7 mouse cellular contexts compared by ENCODE assay signal in genomic region chr2:38350386-38350785, GRCm38 (mm10). TPM values are rescaled to one million over a fixed set of nuclear protein-coding genes. Genes with fewer than 3 reads are reported as not detected.
DNase-seq lines count a peak whose midpoint lies in the region; ATAC-seq and TF ChIP-seq lines count a peak whose summit lies in the region.

No protein-coding gene starts in this region.

- peak overlapping the region; percentile 42 for H3K4me3 ChIP-seq in lung, embryonic 16.5 days (ENCODE audit: low read length)
- H3K4me3 ChIP-seq in forebrain, embryonic 14.5 days (ENCODE audit: low read depth, low read length): peak overlapping the region; percentile 90
- peak overlapping the region; percentile 74 for H3K4me3 ChIP-seq in limb, embryonic 14.5 days (replicated peaks; ENCODE audit: low read length)
- peak overlapping the region; percentile 34 for H3K4me3 ChIP-seq in stomach, embryonic 14.5 days (ENCODE audit: low read depth, low read length)

- no peak for TF ChIP-seq POLR2A in limb, embryonic 14.5 days (IDR thresholded peaks at IDR 0.05; ENCODE audit: borderline replicate concordance, extremely low read depth, insufficient read depth, insufficient read length)

- no peak for DNase-seq in lung, postnatal 14 days
- DNase-seq in forebrain, embryonic 14.5 days (ENCODE audit: low spot score): no peak
- DNase-seq in limb, embryonic 14.5 days (ENCODE audit: low spot score): no peak
- DNase-seq in T-cell, adult 2 months (ENCODE audit: low spot score): no peak

- ATAC-seq in lung, embryonic 16.5 days (ENCODE audit: low read depth): 0 out of 2 replicates have a peak, but pooled peaks have one; percentile 29
- peak; percentile 29 for ATAC-seq in forebrain, embryonic 14.5 days
- ATAC-seq in limb, embryonic 14.5 days (ENCODE audit: low FRiP score, low read depth): 0 out of 2 replicates have a peak, but pooled peaks have one; percentile 17
- ATAC-seq in stomach, embryonic 14.5 days (ENCODE audit: insufficient number of reproducible peaks, insufficient read depth, low FRiP score, low read depth): no peak
- ATAC-seq in cerebellum, adult (ENCODE audit: insufficient number of reproducible peaks, low FRiP score, low TSS enrichment): no peak

- no peaks in the 10 kb centered on the region for H3K9me3 ChIP-seq in lung, embryonic 16.5 days (ENCODE audit: control insufficient read depth, low read length)
- H3K9me3 ChIP-seq in forebrain, embryonic 14.5 days (replicated peaks; ENCODE audit: control insufficient read depth, low read length): no peaks in the 10 kb centered on the region
- H3K9me3 ChIP-seq in limb, embryonic 14.5 days (ENCODE audit: control insufficient read depth, low read length): no peaks in the 10 kb centered on the region
- H3K9me3 ChIP-seq in stomach, embryonic 14.5 days (ENCODE audit: control insufficient read depth, low read depth, low read length): no peaks in the 10 kb centered on the region

- H3K36me3 ChIP-seq in lung, embryonic 16.5 days (ENCODE audit: control insufficient read depth, insufficient read depth, low read length): no peaks in the 10 kb centered on the region
- peaks cover 20% of the 10 kb centered on the region for H3K36me3 ChIP-seq in forebrain, embryonic 14.5 days (ENCODE audit: control insufficient read depth, insufficient read depth, low read length)
- H3K36me3 ChIP-seq in limb, embryonic 14.5 days (ENCODE audit: control insufficient read depth, insufficient read depth, low read length): no peaks in the 10 kb centered on the region
- H3K36me3 ChIP-seq in stomach, embryonic 14.5 days (ENCODE audit: control insufficient read depth, insufficient read depth, low read length): no peaks in the 10 kb centered on the region

- peaks cover 98% of the 10 kb centered on the region for H3K27me3 ChIP-seq in lung, embryonic 16.5 days (ENCODE audit: control insufficient read depth, insufficient read depth, low read depth, low read length)
- H3K27me3 ChIP-seq in forebrain, embryonic 14.5 days (replicated peaks; ENCODE audit: control insufficient read depth, insufficient read depth, low read length): peaks cover 6% of the 10 kb centered on the region
- H3K27me3 ChIP-seq in limb, embryonic 14.5 days (ENCODE audit: control insufficient read depth, insufficient read depth, low read length): peaks cover 90% of the 10 kb centered on the region
- H3K27me3 ChIP-seq in stomach, embryonic 14.5 days (ENCODE audit: control insufficient read depth, insufficient read depth, low read length): peaks cover 88% of the 10 kb centered on the region

- no peak overlapping the region for H3K27ac ChIP-seq in lung, embryonic 16.5 days (ENCODE audit: low read length)
- H3K27ac ChIP-seq in forebrain, embryonic 14.5 days (ENCODE audit: low read depth, low read length): peak overlapping the region; percentile 98
- peak overlapping the region; percentile 65 for H3K27ac ChIP-seq in limb, embryonic 14.5 days (replicated peaks; ENCODE audit: low read depth, low read length)
- H3K27ac ChIP-seq in stomach, embryonic 14.5 days (ENCODE audit: low read length): no peak overlapping the region

- no peak overlapping the region for H3K9ac ChIP-seq in lung, embryonic 16.5 days (ENCODE audit: low read length)
- H3K9ac ChIP-seq in forebrain, embryonic 14.5 days (ENCODE audit: low read length): peak overlapping the region; percentile 99
- H3K9ac ChIP-seq in limb, embryonic 14.5 days (ENCODE audit: low read depth, low read length, severe bottlenecking): peak overlapping the region; percentile 46; the same call in 1 of the 2 replicates
- no peak overlapping the region for H3K9ac ChIP-seq in stomach, embryonic 14.5 days (replicated peaks; ENCODE audit: low read depth, low read length)

- WGBS in lung, embryonic 16.5 days: under 1% methylated on average over 13 of the region's 13 CpGs
- under 1% methylated on average over 13 of the region's 13 CpGs for WGBS in forebrain, embryonic 14.5 days
- 0% methylated on average over 13 of the region's 13 CpGs for WGBS in limb, embryonic 14.5 days
- under 1% methylated on average over 13 of the region's 13 CpGs for WGBS in stomach, embryonic 14.5 days

- H3K4me2 ChIP-seq in lung, embryonic 16.5 days (ENCODE audit: low read depth, low read length): peak overlapping the region; percentile 58
- peak overlapping the region; percentile 91 for H3K4me2 ChIP-seq in forebrain, embryonic 14.5 days (ENCODE audit: low read length)
- H3K4me2 ChIP-seq in limb, embryonic 14.5 days (replicated peaks; ENCODE audit: low read depth, low read length, severe bottlenecking): peak overlapping the region; percentile 93
- peak overlapping the region; percentile 62 for H3K4me2 ChIP-seq in stomach, embryonic 14.5 days (replicated peaks; ENCODE audit: low read depth, low read length)

- H3K4me1 ChIP-seq in lung, embryonic 16.5 days (replicated peaks; ENCODE audit: control insufficient read depth, insufficient read depth, low read length): peaks cover 16% of the 10 kb centered on the region
- H3K4me1 ChIP-seq in forebrain, embryonic 14.5 days (ENCODE audit: control insufficient read depth, insufficient read depth, low read length): peaks cover 21% of the 10 kb centered on the region
- peaks cover 20% of the 10 kb centered on the region for H3K4me1 ChIP-seq in limb, embryonic 14.5 days (ENCODE audit: control insufficient read depth, insufficient read depth, low read length)
- H3K4me1 ChIP-seq in stomach, embryonic 14.5 days (ENCODE audit: control insufficient read depth, insufficient read depth, low read length): peaks cover 20% of the 10 kb centered on the region; the same call in 1 of the 2 replicates

RNA-seq across cellular contexts. Expression of gene Lhx2, which starts 11.3 kb away (rescaled TPM):
- not detected in 2 replicates for polyA plus RNA-seq in lung, embryonic 16.5 days (2015; fragmentation: Nextera tagmentation; extraction: Ambion mirVana)
- polyA plus RNA-seq in forebrain, embryonic 14.5 days (2014; fragmentation: Nextera tagmentation; extraction: Ambion mirVana): 85.1 and 102 TPM in 2 replicates
- polyA plus RNA-seq in limb, embryonic 14.5 days (2012; rRNA removed): 27.5 and 37.0 TPM in 2 replicates
- 8.7 and 11.4 TPM in 2 replicates for polyA plus RNA-seq in limb, embryonic 14.5 days (2014; fragmentation: Nextera tagmentation; extraction: Ambion mirVana)
- not detected in 2 replicates for polyA plus RNA-seq in stomach, embryonic 14.5 days (2014; fragmentation: Nextera tagmentation; extraction: Ambion mirVana)

Comparison
In these comparisons a context has a peak if more than half of its experiments do, and no peak if none do; other contexts are left out.
1. ATAC-seq: peak in lung, embryonic 16.5 days (single experiment), forebrain, embryonic 14.5 days (single experiment) and limb, embryonic 14.5 days (single experiment); none in stomach, embryonic 14.5 days (single experiment) and cerebellum, adult (single experiment).
2. H3K27ac ChIP-seq: peak in forebrain, embryonic 14.5 days (single experiment) and limb, embryonic 14.5 days (single experiment); none in lung, embryonic 16.5 days (single experiment) and stomach, embryonic 14.5 days (single experiment).
3. H3K4me3 ChIP-seq: peak in every context shown above with its lines; median percentile 90 in forebrain, embryonic 14.5 days; 74 in limb, embryonic 14.5 days; 42 in lung, embryonic 16.5 days; 34 in stomach, embryonic 14.5 days.
4. H3K9ac ChIP-seq: peak in forebrain, embryonic 14.5 days (single experiment) and limb, embryonic 14.5 days (single experiment); none in lung, embryonic 16.5 days (single experiment) and stomach, embryonic 14.5 days (single experiment).
5. Peak in every context shown above with its lines, with median percentiles within 50 percentile points of each other: H3K4me2 ChIP-seq.